Comparison of ENCODE assay signal across 33 mouse cellular contexts in the genomic region with DNA sequence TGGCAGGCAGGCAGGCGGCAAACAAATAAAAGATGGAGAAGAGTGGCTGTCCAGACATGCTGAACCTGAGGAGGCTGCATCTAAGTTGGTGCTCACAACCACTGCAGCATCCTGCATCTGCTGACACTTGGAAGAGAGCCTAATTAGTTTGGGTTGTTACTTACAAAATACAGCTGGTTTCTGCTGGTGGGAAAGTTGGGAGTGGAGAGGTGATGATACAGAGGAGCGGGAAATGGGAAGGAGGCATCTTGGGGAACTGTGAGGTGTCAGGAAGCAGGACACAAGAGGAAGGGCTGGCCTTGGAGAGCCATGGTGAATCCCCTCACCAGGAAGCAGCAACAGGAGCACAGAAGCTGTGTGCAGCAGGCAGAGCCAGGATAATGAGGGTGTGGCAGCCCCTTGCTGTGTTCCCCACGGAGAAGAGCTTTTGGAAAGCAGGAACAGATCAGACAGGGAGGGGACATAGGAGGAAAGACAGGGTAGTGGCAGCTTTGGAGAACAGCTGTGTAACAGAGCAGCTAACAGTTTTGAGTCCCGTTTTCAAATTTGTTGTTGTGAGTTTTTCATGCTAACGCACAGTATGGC. TPM values are rescaled to one million over a fixed set of nuclear protein-coding genes. Genes with fewer than 3 reads are reported as not detected.
A peak's percentile ranks its signal among the peaks of the same experiment; 100 is the strongest.
DNase-seq lines count a peak whose midpoint lies in the region; ATAC-seq and TF ChIP-seq lines count a peak whose summit lies in the region.
"Had no signal": no experiment of that assay in that cellular context is flagged by ENCODE, and none has a peak within 500 bp of the region (broad histone marks: within the 10 kb centered on the region; RNA-seq: fewer than 3 reads in every experiment).

No protein-coding gene starts in this region.

- peak; percentile 62; the same call in 1 of the 2 replicates for ATAC-seq in lung, embryonic 14.5 days (ENCODE audit: insufficient read depth)
- ATAC-seq: forebrain, embryonic 13.5 days; intestine, embryonic 16.5 days had no signal

- TF ChIP-seq CTCF in lung, embryonic 14.5 days (IDR thresholded peaks at IDR 0.05; ENCODE audit: low read depth) = no peak
- TF ChIP-seq CTCF in CH12.LX (conservative IDR thresholded peaks at IDR 0.05 in 1 of 2, IDR thresholded peaks at IDR 0.05 in 1 of 2; ENCODE audit: low read depth in 2 of 2, low read length in 2 of 2) (no peak), E14TG2a.4 (conservative IDR thresholded peaks at IDR 0.05; ENCODE audit: low read length) (no peak)

- H3K4me3 ChIP-seq in lung, embryonic 14.5 days (ENCODE audit: low read depth, low read length) = no peak overlapping the region
- no peak overlapping the region for H3K4me3 ChIP-seq in CH12.LX (replicated peaks in 1 of 3; ENCODE audit: low read depth in 2 of 3, low read length in 2 of 3, poor library complexity in 1 of 3)
- H3K4me3 ChIP-seq in E14TG2a.4 (replicated peaks; ENCODE audit: low read length) = peak overlapping the region; percentile 46; the same call in 1 of the 2 replicates
- H3K4me3 ChIP-seq: embryonic facial prominence, embryonic 13.5 days; erythroblast, embryonic 14.5 days; forebrain, embryonic 13.5 days; hindbrain, embryonic 12.5 days; limb, embryonic 10.5 days; limb, embryonic 15.5 days; liver, embryonic 13.5 days; neural tube, embryonic 15.5 days had no signal

- no peak overlapping the region for H3K4me2 ChIP-seq in lung, embryonic 14.5 days
- H3K4me2 ChIP-seq in CH12.LX (ENCODE audit: insufficient read depth, low read depth, poor library complexity, severe bottlenecking) = peak overlapping the region; percentile 16; the same call in 1 of the 2 replicates
- H3K4me2 ChIP-seq: embryonic facial prominence, embryonic 13.5 days; forebrain, embryonic 13.5 days; hindbrain, embryonic 12.5 days; limb, embryonic 15.5 days; liver, embryonic 13.5 days; neural tube, embryonic 15.5 days had no signal

- H3K36me3 ChIP-seq in lung, embryonic 14.5 days (ENCODE audit: insufficient read depth) = no peaks in the 10 kb centered on the region
- H3K36me3 ChIP-seq in CH12.LX (replicated peaks in 1 of 2; ENCODE audit: control insufficient read depth in 1 of 2, insufficient read depth in 1 of 2, low read length in 1 of 2) = no peaks in the 10 kb centered on the region
- H3K36me3 ChIP-seq in E14TG2a.4 (ENCODE audit: insufficient read depth, low read length) = no peaks in the 10 kb centered on the region
- H3K36me3 ChIP-seq: embryonic facial prominence, embryonic 13.5 days; hindbrain, embryonic 12.5 days; limb, embryonic 10.5 days; limb, embryonic 15.5 days; liver, embryonic 13.5 days; neural tube, embryonic 15.5 days had no signal

- H3K4me1 ChIP-seq in lung, embryonic 14.5 days (ENCODE audit: insufficient read depth) = no peaks in the 10 kb centered on the region
- H3K4me1 ChIP-seq in CH12.LX (ENCODE audit: control insufficient read depth in 1 of 2, insufficient read depth in 2 of 2) = peaks cover 6 to 24% of the 10 kb centered on the region in 2 experiments
- H3K4me1 ChIP-seq in E14TG2a.4 (replicated peaks; ENCODE audit: low read depth, low read length) = peaks cover 53% of the 10 kb centered on the region
- H3K4me1 ChIP-seq: forebrain, embryonic 13.5 days; liver, embryonic 13.5 days; neural tube, embryonic 15.5 days had no signal

- DNase-seq in lung, embryonic 14.5 days = peak; percentile 77
- DNase-seq in lung, postnatal 36 days = no peak
- DNase-seq in CH12.LX (ENCODE audit: extremely low read depth) (no peak), ZHBTc4 (ENCODE audit: low read depth, low spot score) (peak; percentile 81)
- DNase-seq in urinary bladder, adult 18-20 months (ENCODE audit: low spot score in 2 of 2) = no peak
- DNase-seq: adrenal gland, adult 8-10 months; B cell, adult 2 months; cerebellum, adult 8-10 months; cerebellum, postnatal 36 days; embryo, embryonic 11 days; gastrocnemius, postnatal 10 days; heart, postnatal 14 days; kidney, adult 8-10 months; layer of hippocampus, postnatal 36 days; liver, embryonic 13.5 days; lung, adult 18-20 months; midbrain, embryonic 14.5 days; right cerebral cortex, adult 18-20 months; spleen, adult 18-20 months; thymus, adult 18-20 months; thymus, postnatal 36 days had no signal

- H3K79me2 ChIP-seq in CH12.LX (replicated peaks; ENCODE audit: control insufficient read depth, extremely low read depth, insufficient read depth, poor library complexity, severe bottlenecking) = no peaks in the 10 kb centered on the region; the same call in 1 of the 2 replicates

- 33% methylated on average over 5 of the region's 5 CpGs for WGBS in lung, embryonic 14.5 days

- in situ Hi-C loops in CH12.LX (cut with MboI; ENCODE audit: low pct_ligation_motif_present, low pct_unique_long_range_greater_than_20kb, low sequenced_read_pairs) = no loop called here

- TF ChIP-seq RAD21 in CH12.LX (IDR thresholded peaks at IDR 0.05; ENCODE audit: low read depth, low read length) = no peak

- no peaks in the 10 kb centered on the region for H3K9me3 ChIP-seq in lung, embryonic 14.5 days (ENCODE audit: low read depth, low read length)
- no peaks in the 10 kb centered on the region for H3K9me3 ChIP-seq in CH12.LX (replicated peaks; ENCODE audit: low read length)
- H3K9me3 ChIP-seq in E14TG2a.4 (ENCODE audit: low read length) = no peaks in the 10 kb centered on the region
- H3K9me3 ChIP-seq: embryonic facial prominence, embryonic 13.5 days; forebrain, embryonic 13.5 days; hindbrain, embryonic 12.5 days; limb, embryonic 10.5 days; limb, embryonic 15.5 days; liver, embryonic 13.5 days; neural tube, embryonic 15.5 days had no signal

- no peak overlapping the region for H3K9ac ChIP-seq in lung, embryonic 14.5 days
- no peak overlapping the region for H3K9ac ChIP-seq in CH12.LX (ENCODE audit: insufficient read depth, low read depth)
- H3K9ac ChIP-seq: embryonic facial prominence, embryonic 13.5 days; forebrain, embryonic 13.5 days; hindbrain, embryonic 12.5 days; limb, embryonic 15.5 days; liver, embryonic 13.5 days; neural tube, embryonic 15.5 days had no signal

- no peak overlapping the region for H3K27ac ChIP-seq in lung, embryonic 14.5 days (ENCODE audit: low read depth)
- no peak overlapping the region for H3K27ac ChIP-seq in CH12.LX (ENCODE audit: insufficient read depth, low read depth)
- H3K27ac ChIP-seq: embryonic facial prominence, embryonic 13.5 days; forebrain, embryonic 13.5 days; hindbrain, embryonic 12.5 days; kidney, postnatal 0 days; limb, embryonic 10.5 days; limb, embryonic 15.5 days; liver, embryonic 13.5 days; macrophage; neural tube, embryonic 15.5 days had no signal

- TF ChIP-seq EP300 in CH12.LX (IDR thresholded peaks at IDR 0.05; ENCODE audit: low read length) = no peak

- dilution Hi-C loops in CH12.LX (cut with MboI; ENCODE audit: extremely low pct_ligation_motif_present, extremely low pct_unique_long_range_greater_than_20kb, low sequenced_read_pairs) = no loop called here

- TF ChIP-seq POLR2A in CH12.LX (IDR thresholded peaks at IDR 0.05; ENCODE audit: low read depth, low read length) = no peak

- no peaks in the 10 kb centered on the region for H3K27me3 ChIP-seq in lung, embryonic 14.5 days (ENCODE audit: insufficient read depth, low read length)
- no peaks in the 10 kb centered on the region for H3K27me3 ChIP-seq in CH12.LX (replicated peaks)
- no peaks in the 10 kb centered on the region; the same call in 1 of the 2 replicates for H3K27me3 ChIP-seq in E14TG2a.4 (ENCODE audit: insufficient read depth, low read length)
- H3K27me3 ChIP-seq: embryonic facial prominence, embryonic 13.5 days; forebrain, embryonic 13.5 days; hindbrain, embryonic 12.5 days; limb, embryonic 15.5 days; neural tube, embryonic 15.5 days had no signal

TF ChIP-seq in CH12.LX, 34 proteins besides CTCF, POLR2A, EP300 and RAD21:
- TF ChIP-seq SMC3 (IDR thresholded peaks at IDR 0.05; ENCODE audit: low read depth, low read length) (no peak), MEF2A (IDR thresholded peaks at IDR 0.05; ENCODE audit: borderline replicate concordance, low read depth, low read length) (no peak), ZC3H11A (IDR thresholded peaks at IDR 0.05; ENCODE audit: low read depth, low read length) (no peak), UBTF (IDR thresholded peaks at IDR 0.05; ENCODE audit: low read depth, low read length) (no peak), NELFE (IDR thresholded peaks at IDR 0.05; ENCODE audit: low read depth, low read length) (no peak), ETS1 (conservative IDR thresholded peaks at IDR 0.05; ENCODE audit: low read depth, low read length) (no peak), BHLHE40 (IDR thresholded peaks at IDR 0.05; ENCODE audit: low read depth, low read length) (no peak), GABPA (IDR thresholded peaks at IDR 0.05; ENCODE audit: insufficient replicate concordance, low read depth, low read length) (no peak), MYC (IDR thresholded peaks at IDR 0.05; ENCODE audit: low read depth, low read length) (no peak), E2F4 (IDR thresholded peaks at IDR 0.05; ENCODE audit: insufficient replicate concordance, low read depth, low read length) (no peak), ZKSCAN1 (IDR thresholded peaks at IDR 0.05; ENCODE audit: borderline replicate concordance, low read depth, low read length) (no peak)
TF ChIP-seq in CH12.LX: peak in this region for 0.

RNA-seq across cellular contexts. Expression of gene Coch, which starts 58.0 kb away (rescaled TPM):
- polyA plus RNA-seq in lung, embryonic 14.5 days (2014; fragmentation: Nextera tagmentation; extraction: Ambion mirVana) = 0.42 and 0.68 TPM in 2 replicates
- total RNA-seq in CH12.LX (2012; rRNA removed) (not detected in 2 replicates), CH12.LX (2014; rRNA removed) (not detected in 2 replicates)
- polyA plus RNA-seq in CH12.LX (2012; ENCODE audit: insufficient read length, low read depth) = not detected in 2 replicates
- total RNA-seq: megakaryocyte-erythroid progenitor cell, adult 5-6 weeks had no signal
- polyA plus RNA-seq: erythroblast, embryonic 14.5 days; macrophage had no signal

Comparison
In these comparisons a context has a peak if more than half of its experiments do, and no peak if none do; other contexts are left out.
1. DNase-seq: peak in lung, embryonic 14.5 days (single experiment) and ZHBTc4 (single experiment); none in lung, postnatal 36 days (single experiment), CH12.LX (single experiment) and urinary bladder, adult 18-20 months (0 of 2).